Mouse (Mus musculus) lung, embryonic 14.5 days (tissue): ENCODE data around the gene Prr36. TPM values are rescaled to one million over a fixed set of nuclear protein-coding genes. Genes with fewer than 3 reads are reported as not detected.
A peak's percentile ranks its signal among the peaks of the same experiment; 100 is the strongest.

ENCODE experiments used
- ATAC-seq: fragments of 200-750 bp; cut with Nextera tagmentation; 2 replicates; pipeline ENCODE4 v1.8.0; 2017; ENCODE audit warnings: mild to moderate bottlenecking, moderate TSS enrichment, moderate library complexity; ENCODE audit not compliant: insufficient read depth
- DNase-seq: peaks from one replicate; pipeline ENCODE4 v3.0.0-alpha.2; 2015
- H3K27ac ChIP-seq: fragments of 300-500 bp; sonication (generic); 2 replicates; pipeline ENCODE4 v1.5.1; 2014; ENCODE audit warnings: low read depth, mild to moderate bottlenecking, moderate library complexity
- H3K27me3 ChIP-seq: fragments of 300-500 bp; sonication (generic); 2 replicates; pipeline ENCODE4 v1.6.1; 2014; ENCODE audit warnings: low read length, control low read depth; ENCODE audit not compliant: insufficient read depth
- H3K36me3 ChIP-seq: fragments of 300-500 bp; sonication (generic); 2 replicates; pipeline ENCODE4 v1.6.1; 2014; ENCODE audit warnings: control low read depth; ENCODE audit not compliant: insufficient read depth
- H3K4me1 ChIP-seq: fragments of 300-500 bp; sonication (generic); 2 replicates; pipeline ENCODE4 v1.6.1; 2014; ENCODE audit warnings: antibody characterized with exemption, control low read depth; ENCODE audit not compliant: insufficient read depth
- H3K4me2 ChIP-seq: fragments of 300-500 bp; sonication (generic); 2 replicates; pipeline ENCODE4 v1.6.1; 2014; ENCODE audit warnings: mild to moderate bottlenecking
- H3K4me3 ChIP-seq: fragments of 300-500 bp; sonication (generic); 2 replicates; pipeline ENCODE4 v1.5.1; 2014; ENCODE audit warnings: low read depth, low read length
- H3K9ac ChIP-seq: fragments of 300-500 bp; sonication (generic); 2 replicates; pipeline ENCODE4 v1.6.1; 2014
- H3K9me3 ChIP-seq: fragments of 300-500 bp; sonication (generic); 2 replicates; pipeline ENCODE4 v1.6.1; 2016; ENCODE audit warnings: low read depth, low read length, control low read depth
- CTCF ChIP-seq: IDR thresholded peaks from 2 replicates; pipeline ENCODE4 v1.5.1; 2016; ENCODE audit warnings: antibody characterized with exemption, low read depth
- WGBS: fragments of 180-500 bp; shearing (Covaris S2); extraction: QIAGEN DNeasy Blood & Tissue Kit; methylation state at CpG from one replicate; pipeline ENCODE4 v1.1.7; 2014; 5-methylcytosine and 5-hydroxymethylcytosine counted together
- polyA plus RNA-seq: library from polyadenylated mRNA; unstranded; fragments of >200 nt; fragmentation: Nextera tagmentation; extraction: Ambion mirVana; gene quantifications from 2 replicates; pipeline ENCODE4 v1.2.1, GENCODE M21; 2014

Gene Prr36
- polyA plus RNA-seq, 1 experiment from 2014 or later, result 9.7 TPM

- DNase-seq, result no peak
Observed at GRCm38 (mm10) chr8:4252116-4252760, 35.0 kb upstream of the Prr36 start.

GRCm38 (mm10) chr8:4250306-4250970 is 33.2 kb upstream of the Prr36 start:
- peak; percentile 88 for TF ChIP-seq CTCF
- H3K4me1 ChIP-seq, result 0 out of 2 replicates have a peak, but pooled peaks cover 3% of the 10 kb centered on the region
- no peak overlapping the region for H3K4me2 ChIP-seq
- H3K4me3 ChIP-seq, result no peak overlapping the region
- no peak overlapping the region for H3K9ac ChIP-seq
- DNase-seq (peak; percentile 90), ATAC-seq (peak; percentile 14; the same call in 1 of the 2 replicates)
- H3K27me3 ChIP-seq, result no peaks in the 10 kb centered on the region
- H3K9me3 ChIP-seq, result no peaks in the 10 kb centered on the region
- 39% methylated on average over 26 of the region's 26 CpGs for WGBS
- H3K27ac ChIP-seq, result no peak overlapping the region
- H3K36me3 ChIP-seq, result peaks cover 44% of the 10 kb centered on the region

More at GRCm38 (mm10) chr8:4252116-4252760, 35.0 kb upstream of the Prr36 start:
- ATAC-seq, result peak; percentile 0; the same call in 1 of the 2 replicates
- Histone ChIP-seq H3K4me1 (0 out of 2 replicates have a peak, but pooled peaks cover 3% of the 10 kb centered on the region), H3K4me3 (peak overlapping the region; percentile 73), H3K36me3 (peaks cover 44% of the 10 kb centered on the region), H3K4me2 (peak overlapping the region; percentile 81), H3K27ac (no peak overlapping the region), H3K9ac (peak overlapping the region; percentile 67), H3K9me3 (no peaks in the 10 kb centered on the region), H3K27me3 (no peaks in the 10 kb centered on the region)
- TF ChIP-seq CTCF, result no peak
- WGBS, result 48% methylated on average over 8 of the region's 8 CpGs

- Histone ChIP-seq H3K9ac (no peak overlapping the region), H3K4me2 (no peak overlapping the region), H3K4me1 (0 out of 2 replicates have a peak, but pooled peaks cover 3% of the 10 kb centered on the region), H3K4me3 (no peak overlapping the region), H3K9me3 (no peaks in the 10 kb centered on the region), H3K36me3 (peaks cover 45% of the 10 kb centered on the region), H3K27me3 (no peaks in the 10 kb centered on the region), H3K27ac (peak overlapping the region; percentile 0; the same call in 1 of the 2 replicates)
- no peak for TF ChIP-seq CTCF
- ATAC-seq (no peak), DNase-seq (peak; percentile 62)
- WGBS, result 14% methylated on average over 29 of the region's 29 CpGs
Observed at GRCm38 (mm10) chr8:4249213-4249612, 32.0 kb upstream of the Prr36 start.

- H3K4me3 ChIP-seq, result no peak within 1 kb of the TSS
- H3K4me1 ChIP-seq, result 0 out of 2 replicates have a peak, but pooled peaks cover 3% of the 10 kb centered on the region
- ATAC-seq (no peak), DNase-seq (no peak)
- H3K27ac ChIP-seq, result peak within 1 kb of the TSS; percentile 0; the same call in 1 of the 2 replicates
- peaks cover 57% of the 10 kb centered on the region for H3K36me3 ChIP-seq
- H3K9me3 ChIP-seq, result no peaks in the 10 kb centered on the region
- no peak within 1 kb of the TSS for H3K4me2 ChIP-seq
- H3K9ac ChIP-seq, result no peak within 1 kb of the TSS
- H3K27me3 ChIP-seq, result no peaks in the 10 kb centered on the region
- 66% methylated on average over 15 of the region's 15 CpGs for WGBS
- TF ChIP-seq CTCF, result no peak
Observed at GRCm38 (mm10) chr8:4247951-4248540, 30.8 kb upstream of the Prr36 start, which contains the start of gene Tgfbr3l. Gene Tgfbr3l, plus strand, starts transcription at chr8:4248214.

GRCm38 (mm10) chr8:4247241-4247640 is 30.0 kb upstream of the Prr36 start:
- no peak overlapping the region for H3K4me2 ChIP-seq
- TF ChIP-seq CTCF, result no peak
- no peak overlapping the region for H3K27ac ChIP-seq
- DNase-seq, result no peak
- no peak overlapping the region for H3K9ac ChIP-seq
- ATAC-seq, result no peak
- WGBS, result 88% methylated on average over 8 of the region's 8 CpGs
- no peak overlapping the region for H3K4me3 ChIP-seq
- no peaks in the 10 kb centered on the region for H3K4me1 ChIP-seq
- no peaks in the 10 kb centered on the region for H3K9me3 ChIP-seq
- H3K36me3 ChIP-seq, result peaks cover 65% of the 10 kb centered on the region
- H3K27me3 ChIP-seq, result no peaks in the 10 kb centered on the region

- no peak overlapping the region for H3K4me3 ChIP-seq
- H3K4me2 ChIP-seq, result no peak overlapping the region
- H3K27ac ChIP-seq, result no peak overlapping the region
- no peaks in the 10 kb centered on the region for H3K27me3 ChIP-seq
- ATAC-seq, result no peak
- WGBS, result 88% methylated on average over 13 of the region's 13 CpGs
- H3K9ac ChIP-seq, result no peak overlapping the region
- no peaks in the 10 kb centered on the region for H3K9me3 ChIP-seq
- H3K4me1 ChIP-seq, result no peaks in the 10 kb centered on the region
- no peak for TF ChIP-seq CTCF
- peaks cover 76% of the 10 kb centered on the region for H3K36me3 ChIP-seq
- no peak for DNase-seq
Observed at GRCm38 (mm10) chr8:4245737-4246136, 28.5 kb upstream of the Prr36 start.

- peaks cover 76% of the 10 kb centered on the region for H3K36me3 ChIP-seq
- H3K9ac ChIP-seq, result no peak overlapping the region
- peaks cover 2% of the 10 kb centered on the region; the same call in 1 of the 2 replicates for H3K4me1 ChIP-seq
- H3K4me3 ChIP-seq, result no peak overlapping the region
- no peak for ATAC-seq
- no peak overlapping the region for H3K4me2 ChIP-seq
- H3K27ac ChIP-seq, result no peak overlapping the region
- DNase-seq, result no peak
- no peak for TF ChIP-seq CTCF
- WGBS, result 98% methylated on average over 5 of the region's 5 CpGs
- H3K9me3 ChIP-seq, result no peaks in the 10 kb centered on the region
- H3K27me3 ChIP-seq, result no peaks in the 10 kb centered on the region
Observed at GRCm38 (mm10) chr8:4245061-4245460, 27.8 kb upstream of the Prr36 start.
